Mouse (Mus musculus): Measurements from ENCODE around the gene Specc1l. TPM values are rescaled to one million over a fixed set of nuclear protein-coding genes. Genes with fewer than 3 reads are reported as not detected.
A peak's percentile ranks its signal among the peaks of the same experiment; 100 is the strongest.

Gene Specc1l
- polyA plus RNA-seq, 1 experiment from 2014 or later = 34.6 TPM

GRCm38 (mm10) chr10:75252301-75253022 lies 40.6 kb downstream of the Specc1l start:
- DNase-seq (peak; percentile 25), ATAC-seq (ENCODE audit: insufficient read depth) (peak; percentile 62; the same call in 1 of the 2 replicates)
- peaks cover 41% of the 10 kb centered on the region for H3K36me3 ChIP-seq (ENCODE audit: insufficient read depth)
- no peaks in the 10 kb centered on the region for H3K27me3 ChIP-seq (ENCODE audit: insufficient read depth, low read length)
- H3K27ac ChIP-seq (ENCODE audit: low read depth) = peak overlapping the region; percentile 79; the same call in 1 of the 2 replicates
- H3K4me1 ChIP-seq (ENCODE audit: insufficient read depth) = peaks cover 4% of the 10 kb centered on the region; the same call in 1 of the 2 replicates
- no peak overlapping the region for H3K4me3 ChIP-seq (ENCODE audit: low read depth, low read length)
- no peak for TF ChIP-seq CTCF (IDR thresholded peaks at IDR 0.05; ENCODE audit: low read depth)
- no peak overlapping the region for H3K9ac ChIP-seq
- 47% methylated on average over 13 of the region's 13 CpGs for WGBS
- H3K4me2 ChIP-seq = no peak overlapping the region
- no peaks in the 10 kb centered on the region for H3K9me3 ChIP-seq (ENCODE audit: low read depth, low read length)

GRCm38 (mm10) chr10:75255091-75255490 lies 43.2 kb downstream of the Specc1l start:
- H3K27me3 ChIP-seq (ENCODE audit: insufficient read depth, low read length) = no peaks in the 10 kb centered on the region
- WGBS = 64% methylated on average over 2 of the region's 2 CpGs
- peak; percentile 67 for DNase-seq

GRCm38 (mm10) chr10:75257401-75257800 lies 45.5 kb downstream of the Specc1l start:
- ATAC-seq (ENCODE audit: insufficient read depth) = no peak
- TF ChIP-seq CTCF (IDR thresholded peaks at IDR 0.05; ENCODE audit: low read depth) = no peak

More at GRCm38 (mm10) chr10:75255091-75255490, 43.2 kb downstream of the Specc1l start:
- peak; percentile 52 for TF ChIP-seq CTCF (IDR thresholded peaks at IDR 0.05; ENCODE audit: low read depth)
- no peak overlapping the region for H3K27ac ChIP-seq (ENCODE audit: low read depth)
- H3K9me3 ChIP-seq (ENCODE audit: low read depth, low read length) = no peaks in the 10 kb centered on the region
- H3K9ac ChIP-seq = no peak overlapping the region
- no peak overlapping the region for H3K4me3 ChIP-seq (ENCODE audit: low read depth, low read length)
- peaks cover 43% of the 10 kb centered on the region for H3K36me3 ChIP-seq (ENCODE audit: insufficient read depth)
- peaks cover 4% of the 10 kb centered on the region; the same call in 1 of the 2 replicates for H3K4me1 ChIP-seq (ENCODE audit: insufficient read depth)
- H3K4me2 ChIP-seq = no peak overlapping the region
- no peak for ATAC-seq (ENCODE audit: insufficient read depth)

GRCm38 (mm10) chr10:75258241-75258640 lies 46.4 kb downstream of the Specc1l start:
- Histone ChIP-seq H3K9me3 (ENCODE audit: low read depth, low read length) (no peaks in the 10 kb centered on the region), H3K36me3 (ENCODE audit: insufficient read depth) (peaks cover 57% of the 10 kb centered on the region), H3K27me3 (ENCODE audit: insufficient read depth, low read length) (no peaks in the 10 kb centered on the region), H3K9ac (no peak overlapping the region), H3K4me3 (ENCODE audit: low read depth, low read length) (no peak overlapping the region), H3K4me1 (ENCODE audit: insufficient read depth) (no peaks in the 10 kb centered on the region), H3K27ac (ENCODE audit: low read depth) (no peak overlapping the region; the same call in 1 of the 2 replicates), H3K4me2 (no peak overlapping the region)
- ATAC-seq (ENCODE audit: insufficient read depth) = no peak
- no peak for TF ChIP-seq CTCF (IDR thresholded peaks at IDR 0.05; ENCODE audit: low read depth)
- DNase-seq = peak; percentile 8
- WGBS = 65% methylated on average over 5 of the region's 5 CpGs

More at GRCm38 (mm10) chr10:75257401-75257800, 45.5 kb downstream of the Specc1l start:
- WGBS = 49% methylated on average over 3 of the region's 3 CpGs
- no peak overlapping the region for H3K27ac ChIP-seq (ENCODE audit: low read depth)
- no peaks in the 10 kb centered on the region for H3K27me3 ChIP-seq (ENCODE audit: insufficient read depth, low read length)
- H3K9ac ChIP-seq = no peak overlapping the region
- no peak overlapping the region for H3K4me3 ChIP-seq (ENCODE audit: low read depth, low read length)
- no peak overlapping the region for H3K4me2 ChIP-seq
- no peaks in the 10 kb centered on the region for H3K9me3 ChIP-seq (ENCODE audit: low read depth, low read length)
- H3K4me1 ChIP-seq (ENCODE audit: insufficient read depth) = no peaks in the 10 kb centered on the region
- peak; percentile 75 for DNase-seq
- H3K36me3 ChIP-seq (ENCODE audit: insufficient read depth) = peaks cover 57% of the 10 kb centered on the region

- DNase-seq = no peak
- Histone ChIP-seq H3K27me3 (ENCODE audit: insufficient read depth, low read length) (no peaks in the 10 kb centered on the region), H3K27ac (ENCODE audit: low read depth) (no peak overlapping the region), H3K9me3 (ENCODE audit: low read depth, low read length) (no peaks in the 10 kb centered on the region), H3K9ac (no peak overlapping the region), H3K4me3 (ENCODE audit: low read depth, low read length) (no peak overlapping the region), H3K36me3 (ENCODE audit: insufficient read depth) (peaks cover 74% of the 10 kb centered on the region), H3K4me1 (ENCODE audit: insufficient read depth) (no peaks in the 10 kb centered on the region), H3K4me2 (no peak overlapping the region)
- ATAC-seq (ENCODE audit: insufficient read depth) = no peak
- no peak for TF ChIP-seq CTCF (IDR thresholded peaks at IDR 0.05; ENCODE audit: low read depth)
- WGBS = 92% methylated on average over 5 of the region's 5 CpGs
Observed at GRCm38 (mm10) chr10:75261268-75261667, 49.4 kb downstream of the Specc1l start.

GRCm38 (mm10) chr10:75264993-75265555 lies 53.2 kb downstream of the Specc1l start:
- Histone ChIP-seq H3K4me3 (ENCODE audit: low read depth, low read length) (no peak overlapping the region), H3K4me2 (no peak overlapping the region), H3K27ac (ENCODE audit: low read depth) (no peak overlapping the region), H3K36me3 (ENCODE audit: insufficient read depth) (peaks cover 87% of the 10 kb centered on the region), H3K9me3 (ENCODE audit: low read depth, low read length) (no peaks in the 10 kb centered on the region), H3K27me3 (ENCODE audit: insufficient read depth, low read length) (no peaks in the 10 kb centered on the region), H3K9ac (no peak overlapping the region), H3K4me1 (ENCODE audit: insufficient read depth) (no peaks in the 10 kb centered on the region)
- no peak for ATAC-seq (ENCODE audit: insufficient read depth)
- TF ChIP-seq CTCF (IDR thresholded peaks at IDR 0.05; ENCODE audit: low read depth) = no peak
- 80% methylated on average over 3 of the region's 3 CpGs for WGBS
- DNase-seq = no peak

- WGBS = 71% methylated on average over 4 of the region's 4 CpGs
- no peaks in the 10 kb centered on the region for H3K9me3 ChIP-seq (ENCODE audit: low read depth, low read length)
- H3K9ac ChIP-seq = no peak overlapping the region
- DNase-seq (no peak), ATAC-seq (ENCODE audit: insufficient read depth) (no peak)
- H3K27ac ChIP-seq (ENCODE audit: low read depth) = no peak overlapping the region
- H3K27me3 ChIP-seq (ENCODE audit: insufficient read depth, low read length) = no peaks in the 10 kb centered on the region
- H3K4me2 ChIP-seq = no peak overlapping the region
- TF ChIP-seq CTCF (IDR thresholded peaks at IDR 0.05; ENCODE audit: low read depth) = no peak
- no peaks in the 10 kb centered on the region for H3K4me1 ChIP-seq (ENCODE audit: insufficient read depth)
- H3K4me3 ChIP-seq (ENCODE audit: low read depth, low read length) = no peak overlapping the region
- peaks cover 63% of the 10 kb centered on the region for H3K36me3 ChIP-seq (ENCODE audit: insufficient read depth)
Observed at GRCm38 (mm10) chr10:75273020-75273419, 61.1 kb downstream of the Specc1l start.
